Mouse (Mus musculus): Measurements from ENCODE around the gene Dlx4. TPM values are rescaled to one million over a fixed set of nuclear protein-coding genes. Genes with fewer than 3 reads are reported as not detected.

The Dlx4 gene
- polyA plus RNA-seq, 1 experiment from 2014 or later = 0.80 TPM

DNA sequence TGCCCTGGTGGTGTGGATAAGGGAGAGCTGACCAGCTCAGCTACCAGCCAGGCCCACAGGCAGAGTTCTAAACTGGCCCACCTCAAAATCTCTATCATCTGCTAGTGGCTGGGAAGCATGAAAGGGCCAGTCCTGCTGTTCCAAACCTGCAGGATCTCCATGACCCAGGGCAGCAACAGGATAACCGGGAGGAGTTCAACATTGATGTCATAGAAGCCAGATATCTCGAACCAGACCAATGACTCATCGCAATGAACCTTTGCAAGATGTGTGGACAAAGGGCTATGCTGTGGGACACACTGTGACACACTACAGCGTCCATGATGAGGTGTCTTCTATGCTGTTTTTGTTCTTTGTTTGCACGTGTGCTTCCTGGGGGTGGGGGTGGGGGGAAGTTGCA, 53.0 kb downstream of the Dlx4 start:
- H3K4me3 ChIP-seq (ENCODE audit: low read depth, low read length) = no peak overlapping the region
- H3K27ac ChIP-seq (replicated peaks; ENCODE audit: low read depth, low read length) = no peak overlapping the region
- no peak overlapping the region for H3K4me2 ChIP-seq (ENCODE audit: low read depth, severe bottlenecking)
- no peak for DNase-seq (ENCODE audit: low spot score)
- H3K9me3 ChIP-seq (ENCODE audit: control insufficient read depth, low read length) = no peaks in the 10 kb centered on the region
- no peak overlapping the region for H3K9ac ChIP-seq (ENCODE audit: low read length)
- no peaks in the 10 kb centered on the region for H3K27me3 ChIP-seq (ENCODE audit: control insufficient read depth, insufficient read depth, low read length)
- 90% methylated on average over 5 of the region's 5 CpGs for WGBS
- peaks cover 10% of the 10 kb centered on the region for H3K4me1 ChIP-seq (ENCODE audit: control insufficient read depth, insufficient read depth, low read length)
- no peaks in the 10 kb centered on the region for H3K36me3 ChIP-seq (ENCODE audit: control insufficient read depth, insufficient read depth, low read length)
- ATAC-seq (ENCODE audit: insufficient number of reproducible peaks, low FRiP score, low TSS enrichment, low read depth) = no peak

Other genes starting within 250 kb of the Dlx4 start
- 89.0 and 102 TPM in 2 replicates for gene Col1a1, start 210.0 kb downstream of the Dlx4 start, polyA plus RNA-seq (2014; fragmentation: Nextera tagmentation; extraction: Ambion mirVana)
- not detected in 2 replicates for gene Hils1, start 178.7 kb downstream of the Dlx4 start, polyA plus RNA-seq (2014; fragmentation: Nextera tagmentation; extraction: Ambion mirVana)
- 0.60 and 0.70 TPM in 2 replicates for gene Sgca, start 169.9 kb downstream of the Dlx4 start, polyA plus RNA-seq (2014; fragmentation: Nextera tagmentation; extraction: Ambion mirVana)
- 14.4 and 14.8 TPM in 2 replicates for gene Ppp1r9b, start 155.2 kb downstream of the Dlx4 start, polyA plus RNA-seq (2014; fragmentation: Nextera tagmentation; extraction: Ambion mirVana)
- 34.1 and 35.6 TPM in 2 replicates for gene Samd14, start 136.4 kb downstream of the Dlx4 start, polyA plus RNA-seq (2014; fragmentation: Nextera tagmentation; extraction: Ambion mirVana)
- 19.3 and 20.1 TPM in 2 replicates for gene Pdk2, start 104.9 kb downstream of the Dlx4 start, polyA plus RNA-seq (2014; fragmentation: Nextera tagmentation; extraction: Ambion mirVana)
- 5.7 and 6.8 TPM in 2 replicates for gene Itga3, start 69.5 kb downstream of the Dlx4 start, polyA plus RNA-seq (2014; fragmentation: Nextera tagmentation; extraction: Ambion mirVana)
- 5.4 and 6.7 TPM in 2 replicates for gene Dlx3, start 26.1 kb downstream of the Dlx4 start, polyA plus RNA-seq (2014; fragmentation: Nextera tagmentation; extraction: Ambion mirVana)
- 0.20 TPM in 1 of 2 replicates, not detected in the other for gene Tac4, start 115.3 kb upstream of the Dlx4 start, polyA plus RNA-seq (2014; fragmentation: Nextera tagmentation; extraction: Ambion mirVana)
- 80.4 and 84.7 TPM in 2 replicates for gene Kat7, start 164.0 kb upstream of the Dlx4 start, polyA plus RNA-seq (2014; fragmentation: Nextera tagmentation; extraction: Ambion mirVana)
- 16.8 and 17.0 TPM in 2 replicates for gene Fam117a, start 190.8 kb upstream of the Dlx4 start, polyA plus RNA-seq (2014; fragmentation: Nextera tagmentation; extraction: Ambion mirVana)
- 133 and 141 TPM in 2 replicates for gene Slc35b1, start 238.4 kb upstream of the Dlx4 start, polyA plus RNA-seq (2014; fragmentation: Nextera tagmentation; extraction: Ambion mirVana)